Mouse (Mus musculus) induced T-regulatory cell, adult 2 months (primary cell): ENCODE measurements around the gene Olfr1381.
A peak's percentile ranks its signal among the peaks of the same experiment; 100 is the strongest.
"Not testable (repeated sequence)": the region's sequence is repeated elsewhere in the genome, so short reads cannot be mapped to it uniquely, and the experiment has no call there.

Experiments used
- DNase-seq: peaks from one replicate; pipeline ENCODE4 v3.0.0-alpha.2; 2012; ENCODE audit warnings: low read depth

Olfr1381 gene

DNA sequence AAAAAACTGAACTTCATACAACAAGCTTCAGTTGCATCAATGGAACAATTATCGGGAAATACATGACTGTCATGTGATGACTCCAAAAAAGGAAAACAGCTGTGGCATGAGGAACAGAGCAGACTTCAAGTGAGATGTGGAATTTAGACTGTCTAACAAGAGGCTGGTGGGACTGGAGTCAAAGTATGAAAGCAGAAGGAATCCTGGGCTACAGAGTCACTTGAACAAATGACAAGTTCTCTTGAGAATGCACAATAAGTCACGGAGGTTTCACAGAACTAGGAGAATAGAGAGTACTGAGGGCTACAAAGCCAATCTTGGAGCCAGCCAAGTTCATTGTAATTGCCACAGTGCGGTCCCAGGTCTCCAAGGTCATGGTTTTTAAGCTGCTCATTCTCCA lies at the start of gene Olfr1381:
TSS of gene Olfr1381 (plus strand) at position 301 of the 400 bp plus-strand sequence.
- not testable (repeated sequence) for DNase-seq

DNA sequence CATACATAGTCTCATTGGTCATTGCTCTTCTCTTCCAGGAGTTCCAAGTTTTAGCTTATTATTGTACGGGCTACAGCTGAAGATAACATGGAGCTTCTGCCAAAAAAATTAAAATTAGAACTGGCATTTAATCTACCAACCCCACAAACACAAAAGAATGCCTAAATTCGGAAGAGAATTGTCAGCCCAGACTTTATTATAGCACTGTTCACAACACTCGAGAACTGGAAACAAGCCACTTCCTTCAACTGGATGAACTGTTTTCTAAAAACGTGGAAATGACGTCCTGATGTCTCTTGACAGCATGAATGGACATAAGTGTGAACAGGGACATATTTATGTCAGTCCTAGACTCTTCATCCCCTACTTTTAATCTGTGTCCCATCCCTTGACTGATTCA lies 25.2 kb upstream of the Olfr1381 start:
- DNase-seq = no peak

DNA sequence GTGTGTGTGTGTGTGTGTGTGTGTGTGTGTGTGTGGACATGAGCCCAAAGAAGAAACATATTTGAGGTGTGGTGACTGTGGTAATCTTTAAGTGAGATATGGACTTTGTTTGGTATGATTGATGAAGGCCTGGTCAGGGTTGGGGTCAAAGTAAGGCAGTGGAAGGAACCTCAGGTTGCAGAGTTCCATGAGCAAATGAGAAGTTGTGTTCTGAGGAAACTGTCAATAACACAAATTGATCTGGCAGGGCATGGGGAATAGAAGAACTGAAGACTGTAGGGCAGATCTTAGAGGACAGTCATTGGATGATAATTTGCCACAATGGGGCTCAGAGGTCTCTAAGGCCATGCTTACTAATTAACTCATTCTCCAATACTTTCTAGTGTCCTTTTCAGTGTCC lies 23.9 kb upstream of the Olfr1381 start, which contains the start of gene Olfr1383:
TSS of gene Olfr1383 (plus strand) at position 301 of the 400 bp plus-strand sequence.
- no peak for DNase-seq

DNA sequence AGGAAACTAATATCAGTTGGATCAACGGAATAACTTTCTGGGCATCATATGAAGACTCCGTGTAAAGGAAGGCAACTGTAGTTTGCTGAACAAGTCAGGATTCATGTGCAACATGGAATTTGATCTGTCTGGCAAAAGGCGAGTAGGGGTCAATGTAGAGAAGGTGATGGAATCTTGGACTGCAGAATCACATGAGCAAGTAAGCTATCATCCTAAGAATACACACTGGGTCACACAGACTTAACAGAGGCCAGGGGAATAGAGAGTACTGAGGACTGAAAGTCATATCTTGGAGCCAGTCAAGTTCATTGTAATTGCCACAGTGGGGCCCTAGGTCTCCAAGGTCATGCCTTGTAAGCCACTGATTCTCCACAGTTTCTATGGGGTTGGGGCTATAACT lies 15.3 kb upstream of the Olfr1381 start, which contains the start of gene Olfr1382:
TSS of gene Olfr1382 (plus strand) at position 301 of the 400 bp plus-strand sequence.
- DNase-seq = no peak

DNA sequence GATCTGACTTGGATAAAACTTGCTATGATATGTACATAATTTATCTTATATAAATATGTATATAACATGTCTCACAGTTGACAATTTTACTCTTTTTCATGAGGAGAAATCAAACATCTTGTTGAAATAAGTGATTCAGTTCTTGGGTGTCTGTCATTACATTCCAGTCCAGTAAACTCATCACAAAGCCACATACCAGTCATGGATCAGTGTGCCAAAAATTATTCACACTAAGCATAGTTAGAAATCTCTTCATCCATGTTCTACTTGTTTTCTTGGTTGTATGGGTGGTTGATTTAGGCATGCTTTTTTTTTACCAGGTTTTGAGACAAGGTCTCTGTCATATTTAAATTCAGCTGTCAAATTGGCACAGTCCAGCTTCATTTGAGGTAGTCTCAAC lies 10.5 kb upstream of the Olfr1381 start:
- DNase-seq = no peak

DNA sequence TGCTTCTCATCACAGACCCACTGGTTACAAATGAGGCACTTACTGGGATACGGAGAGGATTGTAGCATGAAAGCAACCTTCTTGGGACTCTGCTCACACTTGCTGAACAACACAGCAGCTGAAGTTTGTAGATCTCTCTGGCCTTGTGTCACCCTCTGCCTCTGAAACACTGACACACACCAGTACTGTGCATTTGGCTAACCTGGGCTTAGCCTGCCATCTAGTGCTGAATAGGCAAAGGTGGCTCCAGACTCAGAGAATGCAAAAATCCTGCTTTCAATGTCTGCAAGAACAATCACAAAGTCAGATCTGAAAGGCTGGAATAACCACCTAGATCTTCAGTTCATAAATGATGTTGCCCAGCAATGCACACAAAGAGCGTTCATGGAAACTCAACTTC lies 6.6 kb upstream of the Olfr1381 start:
- not testable (repeated sequence) for DNase-seq

DNA sequence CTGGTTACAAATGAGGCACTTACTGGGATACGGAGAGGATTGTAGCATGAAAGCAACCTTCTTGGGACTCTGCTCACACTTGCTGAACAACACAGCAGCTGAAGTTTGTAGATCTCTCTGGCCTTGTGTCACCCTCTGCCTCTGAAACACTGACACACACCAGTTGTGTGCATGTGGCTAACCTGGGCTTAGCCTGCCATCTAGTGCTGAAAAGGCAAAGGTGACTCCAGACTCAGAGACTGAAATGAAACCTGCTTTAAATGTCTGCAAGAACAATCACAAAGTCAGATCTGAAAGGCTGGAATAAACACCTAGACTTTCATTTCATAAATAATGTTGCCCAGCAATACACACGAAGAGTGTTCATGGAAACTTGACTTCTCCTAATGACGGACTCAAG lies 10.8 kb downstream of the Olfr1381 start:
- DNase-seq = peak; percentile 2

DNA sequence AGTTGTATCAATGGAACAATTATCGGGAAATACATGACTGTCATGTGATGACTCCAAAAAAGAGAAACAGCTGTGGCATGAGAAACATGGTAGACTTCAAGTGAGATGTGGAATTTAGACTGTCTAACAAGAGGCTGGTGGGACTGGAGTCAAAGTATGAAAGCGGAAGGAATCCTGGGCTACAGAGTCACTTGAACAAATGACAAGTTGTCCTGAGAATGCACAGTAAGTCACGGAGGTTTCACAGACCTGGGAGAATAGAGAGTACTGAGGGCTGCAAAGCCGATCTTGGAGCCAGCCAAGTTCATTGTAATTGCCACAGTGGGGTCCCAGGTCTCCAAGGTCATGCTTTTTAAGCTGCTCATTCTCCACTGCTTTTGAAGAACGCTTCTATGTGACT lies 13.3 kb downstream of the Olfr1381 start, which contains the start of gene Olfr1380:
TSS of gene Olfr1380 (plus strand) at position 301 of the 400 bp plus-strand sequence.
- DNase-seq = not testable (repeated sequence)

DNA sequence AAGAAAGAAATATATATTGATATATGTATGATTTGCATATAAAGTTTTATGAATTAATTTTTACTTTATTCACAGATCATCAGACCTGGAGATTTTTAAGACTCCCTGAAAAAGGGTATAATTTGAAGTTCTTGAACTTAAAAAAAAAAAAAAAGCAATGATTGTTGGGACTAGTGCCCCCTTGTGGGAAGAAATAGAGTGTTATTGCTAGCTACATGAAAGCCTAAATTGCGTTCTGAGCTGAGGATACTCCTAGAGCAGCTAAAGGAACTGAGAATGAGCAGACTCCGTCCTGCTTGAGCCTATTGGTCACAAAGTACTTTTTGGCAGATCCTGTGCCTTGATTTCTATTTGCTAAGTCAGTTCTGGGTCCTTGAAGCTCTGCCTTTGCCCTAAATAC lies 31.8 kb downstream of the Olfr1381 start:
- DNase-seq = peak; percentile 43

DNA sequence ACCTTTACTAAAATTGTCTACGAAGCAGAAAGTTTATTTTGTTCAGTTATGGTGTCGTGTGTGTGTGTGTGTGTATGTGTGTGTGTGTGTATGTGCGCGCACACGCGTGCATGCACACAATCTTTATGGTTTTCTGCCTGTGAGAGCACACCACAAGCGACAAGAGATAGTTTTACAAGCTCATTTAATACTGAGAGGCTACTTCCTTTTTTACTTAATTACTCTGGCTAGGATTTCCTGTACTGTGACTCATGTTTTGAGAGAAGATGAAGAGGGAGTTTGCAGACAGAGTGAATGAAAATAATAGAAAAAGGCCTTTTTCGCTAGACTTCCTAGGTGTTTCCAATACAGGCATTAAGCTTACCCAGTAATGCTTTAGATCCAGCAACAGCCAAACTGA lies 37.2 kb downstream of the Olfr1381 start:
- not testable (repeated sequence) for DNase-seq

DNA sequence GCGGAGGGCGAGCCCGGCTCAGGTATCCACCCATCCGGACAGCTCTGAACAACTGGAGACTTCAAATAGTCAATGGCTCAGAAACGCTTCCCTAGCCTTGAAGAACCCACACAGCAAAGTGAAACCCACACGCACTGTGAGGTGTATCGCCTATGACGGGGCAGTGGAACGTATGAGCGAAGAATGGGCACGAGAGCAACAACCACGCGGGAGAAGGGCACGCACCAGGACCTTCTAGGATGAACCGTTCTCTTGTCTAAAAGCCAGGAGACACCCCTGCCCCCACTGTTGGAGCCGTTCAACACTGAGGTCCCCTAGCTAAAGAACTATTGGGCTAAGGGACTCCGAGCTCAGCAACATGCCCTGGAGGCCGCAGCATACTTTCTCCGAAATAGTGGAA lies 47.0 kb downstream of the Olfr1381 start:
- DNase-seq = no peak

DNA sequence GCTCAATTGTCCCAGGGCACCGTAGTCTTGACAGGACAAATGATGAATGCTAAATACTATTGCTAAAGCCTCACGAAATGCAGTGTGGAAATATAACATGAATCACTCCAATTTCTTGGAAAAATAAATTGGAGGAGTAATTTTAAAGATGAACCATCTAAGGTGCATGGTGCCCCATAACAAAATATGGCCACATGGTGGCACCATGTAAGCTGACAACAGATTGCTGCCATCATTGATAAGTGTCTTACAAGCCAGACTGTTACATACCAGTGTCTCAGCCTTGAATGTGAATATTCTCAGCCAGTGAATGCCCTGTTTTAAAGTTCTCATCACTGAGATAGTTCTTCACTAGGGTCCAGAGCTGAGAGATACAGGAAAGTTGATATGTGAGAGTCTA lies 53.9 kb downstream of the Olfr1381 start:
- DNase-seq = peak; percentile 10
